Mouse (Mus musculus) left cerebral cortex, adult 8-10 months (tissue): ENCODE data around the gene Atg101. TPM values are rescaled to one million over a fixed set of nuclear protein-coding genes. Genes with fewer than 3 reads are reported as not detected.

Experiments used
- DNase-seq, 2 experiments: peaks; one replicate each; pipeline ENCODE4 v3.0.0; 2022; ENCODE audit warnings: low spot score in 2 of 2
- total RNA-seq, 4 experiments: library from RNA; stranded (reverse); gene quantifications; 2 replicates each; pipeline ENCODE4 v1.2.4; 2022

Atg101 gene
- total RNA-seq, 4 experiments from 2014 or later = 35.9 to 39.3 (median 37.6) TPM

DNA sequence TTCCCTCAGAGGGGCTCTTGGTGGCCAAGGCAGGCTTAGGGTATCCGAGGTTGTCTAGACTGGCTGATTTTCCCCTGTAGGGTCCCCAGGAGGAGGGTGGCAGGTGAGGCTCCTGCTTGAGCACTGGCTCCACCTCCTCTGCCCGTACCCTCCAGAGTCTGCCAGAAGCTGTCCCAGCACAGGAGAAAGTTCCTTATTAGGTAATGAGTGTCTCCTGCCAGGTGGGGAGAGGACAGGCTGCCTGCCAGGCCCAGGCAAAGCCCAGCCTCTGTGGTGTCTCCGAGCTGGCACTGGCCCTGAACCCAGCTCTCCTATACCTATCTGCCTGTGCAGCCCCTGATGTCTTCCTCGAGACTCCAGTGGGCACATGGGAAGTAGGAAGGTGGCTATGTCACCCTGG lies 48.3 kb downstream of the Atg101 start:
- DNase-seq = no peak

DNA sequence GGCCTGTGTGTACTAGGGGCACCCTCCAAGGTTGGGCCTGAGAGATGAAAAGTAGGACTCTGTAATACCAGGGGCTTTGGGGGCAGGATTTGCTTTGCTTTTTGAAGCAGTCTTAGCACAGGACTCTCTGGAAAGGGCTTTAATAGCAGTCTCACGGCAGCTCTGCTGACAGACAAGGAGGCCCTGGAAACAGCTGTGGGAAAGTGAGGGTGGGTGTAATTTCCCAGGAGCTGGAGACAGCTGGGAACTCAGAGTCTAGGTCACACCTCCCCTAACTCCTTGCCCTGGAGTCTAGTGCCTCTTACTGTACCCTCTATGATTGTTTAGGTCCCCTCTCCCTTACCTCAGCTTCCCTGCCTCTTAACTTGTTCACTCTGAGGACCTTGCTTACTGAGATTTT lies 49.1 kb downstream of the Atg101 start:
- DNase-seq = no peak

DNA sequence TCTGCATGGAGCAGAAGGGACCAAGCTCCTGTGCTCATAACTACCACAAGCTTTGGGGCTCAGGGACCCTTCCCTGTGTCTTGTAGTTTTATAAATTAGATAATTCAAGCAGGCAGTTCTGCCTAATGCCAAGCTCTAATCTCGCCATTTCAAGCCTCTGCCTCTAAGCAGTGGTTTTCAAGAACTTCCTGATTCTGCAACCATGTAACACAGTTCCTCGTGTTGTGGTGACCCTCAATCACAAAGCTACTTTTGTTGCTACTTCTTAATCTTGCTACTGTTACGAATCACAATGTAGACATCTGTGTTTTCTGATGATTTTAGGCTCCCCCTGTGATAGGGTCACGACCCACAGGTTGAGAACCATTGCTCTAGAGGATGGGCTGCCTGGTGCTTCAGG lies 49.6 kb downstream of the Atg101 start:
- DNase-seq = no peak

DNA sequence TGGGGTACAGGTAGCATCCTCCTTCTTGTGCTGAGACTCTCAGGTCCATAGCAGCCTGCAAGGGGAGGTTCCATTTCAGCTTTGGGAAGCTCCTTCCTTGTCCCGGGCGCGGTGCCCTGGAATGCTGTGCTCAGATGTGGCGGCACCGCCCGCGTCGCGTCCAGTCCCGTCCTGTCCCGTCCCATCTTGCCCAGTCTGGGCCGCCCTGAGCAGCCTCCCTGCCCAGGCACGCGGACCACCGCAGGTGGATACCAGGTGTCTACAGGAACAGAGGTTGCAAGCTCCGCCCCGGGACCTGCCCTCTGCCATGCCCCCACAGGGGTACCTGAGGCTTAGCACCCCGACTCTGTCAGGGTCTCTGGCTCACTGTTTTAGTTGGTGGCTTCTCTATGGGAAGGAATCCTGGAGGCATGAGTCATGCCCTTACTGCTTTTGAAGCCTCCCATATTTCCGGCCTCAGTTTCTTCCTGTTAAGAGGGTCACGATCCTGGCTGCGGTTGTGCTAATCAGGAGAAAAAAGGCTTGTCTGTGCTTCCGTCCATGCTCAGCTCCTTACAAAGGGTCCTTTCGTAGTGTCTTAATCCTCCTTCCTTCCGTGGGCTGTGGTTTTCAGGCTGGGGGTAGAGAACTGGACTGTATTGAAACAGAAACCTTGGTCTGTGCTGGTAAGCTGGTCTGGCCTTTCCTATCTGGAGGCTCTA lies 52.6 kb downstream of the Atg101 start:
- no peak for DNase-seq

DNA sequence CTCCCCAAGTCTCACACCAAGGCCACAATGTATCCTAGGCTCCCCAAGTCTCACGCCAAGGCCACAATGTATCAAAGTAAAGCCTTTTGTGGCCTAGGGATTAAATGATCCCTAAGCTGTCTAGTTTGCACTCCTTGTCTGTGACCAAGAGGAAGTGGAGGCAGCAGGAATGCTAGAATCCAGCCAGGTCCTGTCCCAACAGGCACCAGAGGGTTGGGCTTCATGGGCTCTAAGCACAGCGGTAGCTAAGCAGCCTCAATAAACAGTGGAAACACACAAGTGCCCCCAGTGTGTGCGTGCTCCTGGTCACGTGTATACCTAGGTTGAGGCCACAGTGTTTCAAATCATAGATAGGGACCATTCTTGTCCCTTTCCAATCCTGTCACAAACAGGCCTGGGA lies 54.3 kb downstream of the Atg101 start:
- DNase-seq = no peak

DNA sequence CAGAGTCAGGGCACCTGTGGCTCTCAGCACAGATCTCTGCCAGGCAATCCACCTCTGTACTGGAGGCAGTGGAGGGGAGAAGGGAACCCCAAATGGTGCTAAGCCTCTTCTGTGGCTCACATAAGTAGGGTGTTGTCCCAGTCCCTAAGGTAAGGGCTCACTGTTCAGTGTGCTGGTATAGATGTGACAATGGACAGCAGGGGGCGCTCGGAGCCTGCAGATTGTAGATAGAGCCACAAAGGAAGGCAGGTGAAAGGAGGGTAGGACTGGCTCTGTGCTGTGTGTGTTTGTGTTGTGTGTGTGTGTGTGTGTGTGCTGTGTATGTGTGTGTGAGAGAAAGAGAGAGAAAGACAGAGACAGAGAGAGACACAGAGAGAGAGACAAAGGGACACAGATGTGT lies 55.5 kb downstream of the Atg101 start:
- peak; percentile 66 to 78 for DNase-seq

Other genes with a start within 250 kb of the Atg101 start
- gene Gm47841, start 236.9 kb upstream of the Atg101 start, total RNA-seq = not detected
- gene Fignl2, start 205.7 kb upstream of the Atg101 start, total RNA-seq = 1 to 10 TPM; 1.5 to 1.8 (median 1.6) TPM
- under 1 TPM in 1 of 4 experiments, not detected in 3; 0.34 TPM for gene Ankrd33, start 168.5 kb upstream of the Atg101 start, total RNA-seq
- gene Acvrl1, start 155.8 kb upstream of the Atg101 start, total RNA-seq = 10 to 100 TPM; 18.9 to 25.1 (median 19.3) TPM
- gene Acvr1b, start 110.2 kb upstream of the Atg101 start, total RNA-seq = 100 to 1,000 TPM; 100 to 118 (median 110) TPM
- gene Grasp, start 60.1 kb upstream of the Atg101 start, total RNA-seq = 10 to 100 TPM; 56.3 to 63.9 (median 62.1) TPM
- gene Nr4a1, start 30.0 kb upstream of the Atg101 start, total RNA-seq = 100 to 1,000 TPM in 1 of 4 experiments, 10 to 100 TPM in 3; 36.3 to 102 (median 74.5) TPM
- under 1 TPM in 3 of 4 experiments, not detected in 1; 0.18 to 0.91 (median 0.84) TPM for gene 6030408B16Rik, start 8.9 kb downstream of the Atg101 start, total RNA-seq
- 1 to 10 TPM; 3.4 to 5.1 (median 4.2) TPM for gene Krt80, start 85.9 kb downstream of the Atg101 start, total RNA-seq
- gene Krt7, start 126.8 kb downstream of the Atg101 start, total RNA-seq = under 1 TPM in 3 of 4 experiments, not detected in 1; 0.15 to 0.65 (median 0.19) TPM
- under 1 TPM in 1 of 4 experiments, not detected in 3; 0.21 TPM for gene Krt87, start 154.5 kb downstream of the Atg101 start, total RNA-seq
- gene Krt88, start 163.5 kb downstream of the Atg101 start, total RNA-seq = not detected
- gene Krt81, start 179.5 kb downstream of the Atg101 start, total RNA-seq = not detected
- not detected for gene Krt86, start 189.2 kb downstream of the Atg101 start, total RNA-seq
- not detected for gene Krt83, start 207.2 kb downstream of the Atg101 start, total RNA-seq
- not detected for gene Gm49425, start 233.0 kb downstream of the Atg101 start, total RNA-seq
- not detected for gene Krt84, start 248.5 kb downstream of the Atg101 start, total RNA-seq